Mouse (Mus musculus) heart, embryonic 11.5 days (tissue): ENCODE measurements around the gene Rbm19. TPM values are rescaled to one million over a fixed set of nuclear protein-coding genes. Genes with fewer than 3 reads are reported as not detected.

Experiments
- ATAC-seq: fragments of 200-750 bp; cut with Nextera tagmentation; replicated peaks from 2 replicates; pipeline ENCODE4 v1.8.0; 2017; ENCODE audit warnings: moderate library complexity; ENCODE audit not compliant: insufficient number of reproducible peaks, low FRiP score, low TSS enrichment
- H3K27ac ChIP-seq: fragments of 300-500 bp; sonication (generic); 2 replicates; pipeline ENCODE4 v1.5.1; 2014; ENCODE audit warnings: mild to moderate bottlenecking, low read depth, low read length
- H3K27me3 ChIP-seq: fragments of 300-500 bp; sonication (generic); 2 replicates; pipeline ENCODE4 v1.6.1; 2014; ENCODE audit warnings: mild to moderate bottlenecking, low read length, mixed read lengths; ENCODE audit not compliant: control insufficient read depth, insufficient read depth
- H3K36me3 ChIP-seq: fragments of 300-500 bp; sonication (generic); 2 replicates; pipeline ENCODE4 v1.6.1; 2014; ENCODE audit warnings: mild to moderate bottlenecking, low read length, moderate library complexity, mixed read lengths; ENCODE audit not compliant: control insufficient read depth, insufficient read depth
- H3K4me1 ChIP-seq: fragments of 300-500 bp; sonication (generic); 2 replicates; pipeline ENCODE4 v1.6.1; 2014; ENCODE audit warnings: low read length; ENCODE audit not compliant: control insufficient read depth, insufficient read depth
- H3K4me2 ChIP-seq: fragments of 300-500 bp; sonication (generic); 2 replicates; pipeline ENCODE4 v1.6.1; 2014; ENCODE audit warnings: mild to moderate bottlenecking, moderate library complexity
- H3K4me3 ChIP-seq: fragments of 300-500 bp; sonication (generic); 2 replicates; pipeline ENCODE4 v1.5.1; 2014; ENCODE audit warnings: low read depth, low read length
- H3K9ac ChIP-seq: fragments of 300-500 bp; sonication (generic); 2 replicates; pipeline ENCODE4 v1.6.1; 2014; ENCODE audit warnings: mild to moderate bottlenecking, low read depth, low read length, moderate library complexity
- H3K9me3 ChIP-seq: fragments of 300-500 bp; sonication (generic); replicated peaks from 2 replicates; pipeline ENCODE4 v1.6.1; 2016; ENCODE audit warnings: low read length; ENCODE audit not compliant: control insufficient read depth
- WGBS: fragments of 180-500 bp; shearing (Covaris S2); extraction: QIAGEN DNeasy Blood & Tissue Kit; methylation state at CpG from one replicate; pipeline ENCODE4 v1.1.7; 2014; ENCODE audit not compliant: insufficient replicate concordance; 5-methylcytosine and 5-hydroxymethylcytosine counted together
- polyA plus RNA-seq: library from polyadenylated mRNA; unstranded; fragments of >200 nt; fragmentation: Nextera tagmentation; extraction: Ambion mirVana; gene quantifications from 2 replicates; pipeline ENCODE4 v1.2.1, GENCODE M21; 2014

The Rbm19 gene
- polyA plus RNA-seq, 1 experiment from 2014 or later = 13.5 TPM

GRCm38 (mm10) chr5:120127641-120128040 lies 11.4 kb downstream of the Rbm19 start:
- no peaks in the 10 kb centered on the region for H3K9me3 ChIP-seq
- no peak overlapping the region for H3K27ac ChIP-seq
- no peak overlapping the region for H3K4me2 ChIP-seq
- peaks cover 40% of the 10 kb centered on the region for H3K36me3 ChIP-seq
- no peaks in the 10 kb centered on the region for H3K27me3 ChIP-seq
- no peak overlapping the region for H3K4me3 ChIP-seq
- 58% methylated on average over 10 of the region's 10 CpGs for WGBS
- peaks cover 2% of the 10 kb centered on the region; the same call in 1 of the 2 replicates for H3K4me1 ChIP-seq
- no peak for ATAC-seq
- no peak overlapping the region for H3K9ac ChIP-seq

- Histone ChIP-seq H3K4me2 (no peak overlapping the region), H3K4me1 (peaks cover 2% of the 10 kb centered on the region; the same call in 1 of the 2 replicates), H3K27ac (no peak overlapping the region), H3K9me3 (no peaks in the 10 kb centered on the region), H3K36me3 (peaks cover 43% of the 10 kb centered on the region), H3K9ac (no peak overlapping the region), H3K4me3 (no peak overlapping the region), H3K27me3 (no peaks in the 10 kb centered on the region)
- ATAC-seq = no peak
- WGBS = 85% methylated on average over 5 of the region's 5 CpGs
Observed at GRCm38 (mm10) chr5:120128511-120128910, 12.2 kb downstream of the Rbm19 start.

GRCm38 (mm10) chr5:120129070-120129469 lies 12.8 kb downstream of the Rbm19 start:
- Histone ChIP-seq H3K4me1 (peaks cover 2% of the 10 kb centered on the region; the same call in 1 of the 2 replicates), H3K27ac (no peak overlapping the region), H3K9me3 (no peaks in the 10 kb centered on the region), H3K9ac (no peak overlapping the region), H3K27me3 (no peaks in the 10 kb centered on the region), H3K4me2 (no peak overlapping the region), H3K4me3 (no peak overlapping the region), H3K36me3 (peaks cover 39% of the 10 kb centered on the region)
- ATAC-seq = no peak
- 92% methylated on average over 7 of the region's 7 CpGs for WGBS

DNA sequence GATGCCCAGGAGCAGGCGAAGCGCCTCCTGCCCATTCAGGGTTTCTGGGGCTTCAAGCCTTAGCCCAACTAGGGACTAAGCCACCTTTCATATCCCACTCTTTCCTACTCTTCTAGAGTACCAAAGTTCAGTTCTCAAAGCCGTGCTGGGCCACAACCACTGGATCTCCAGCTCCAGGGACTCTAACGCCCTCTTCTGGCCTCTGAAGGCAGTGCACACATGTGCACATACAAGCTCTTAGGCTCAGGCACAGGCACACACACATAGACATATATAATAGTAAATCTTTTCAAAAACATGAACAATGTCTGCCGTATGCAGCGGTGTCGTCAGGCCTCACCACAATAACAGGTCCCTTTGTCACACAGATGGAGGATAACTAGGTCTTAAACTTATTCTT lies 13.5 kb downstream of the Rbm19 start:
- Histone ChIP-seq H3K4me1 (peaks cover 3% of the 10 kb centered on the region; the same call in 1 of the 2 replicates), H3K36me3 (peaks cover 37% of the 10 kb centered on the region), H3K4me2 (no peak overlapping the region), H3K9me3 (no peaks in the 10 kb centered on the region), H3K9ac (no peak overlapping the region), H3K4me3 (no peak overlapping the region), H3K27me3 (no peaks in the 10 kb centered on the region), H3K27ac (no peak overlapping the region)
- ATAC-seq = no peak
- WGBS = 93% methylated on average over 7 of the region's 7 CpGs

DNA sequence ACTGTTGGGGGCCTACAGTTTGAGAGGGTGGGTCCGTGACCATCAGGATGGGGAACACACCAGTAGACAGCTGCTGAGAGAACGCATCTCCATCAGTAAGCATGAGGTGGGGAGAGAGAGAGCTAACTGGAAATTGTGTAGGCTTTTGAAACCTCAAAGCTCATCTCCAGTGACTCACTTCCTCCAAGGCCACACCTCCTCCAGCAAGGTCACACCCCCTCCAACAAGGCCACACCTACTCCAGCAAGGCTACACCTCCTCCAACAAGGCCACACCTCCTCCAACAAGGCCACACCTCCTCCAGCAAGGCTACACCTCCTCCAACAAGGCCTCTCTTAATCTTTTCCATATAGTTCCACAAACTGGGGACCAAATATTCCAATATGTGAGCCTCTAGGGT lies 13.9 kb downstream of the Rbm19 start:
- Histone ChIP-seq H3K36me3 (peaks cover 34% of the 10 kb centered on the region), H3K9me3 (no peaks in the 10 kb centered on the region), H3K9ac (no peak overlapping the region), H3K27me3 (no peaks in the 10 kb centered on the region), H3K27ac (no peak overlapping the region), H3K4me3 (no peak overlapping the region), H3K4me2 (no peak overlapping the region), H3K4me1 (peaks cover 4% of the 10 kb centered on the region; the same call in 1 of the 2 replicates)
- no peak for ATAC-seq
- WGBS = 94% methylated on average over 2 of the region's 2 CpGs

GRCm38 (mm10) chr5:120131600-120131999 lies 15.3 kb downstream of the Rbm19 start:
- no peak for ATAC-seq
- Histone ChIP-seq H3K9ac (no peak overlapping the region), H3K27ac (no peak overlapping the region), H3K36me3 (peaks cover 31% of the 10 kb centered on the region), H3K27me3 (no peaks in the 10 kb centered on the region), H3K4me3 (no peak overlapping the region), H3K9me3 (no peaks in the 10 kb centered on the region), H3K4me1 (peaks cover 16% of the 10 kb centered on the region), H3K4me2 (no peak overlapping the region)
- WGBS = 63% methylated on average over 5 of the region's 5 CpGs

DNA sequence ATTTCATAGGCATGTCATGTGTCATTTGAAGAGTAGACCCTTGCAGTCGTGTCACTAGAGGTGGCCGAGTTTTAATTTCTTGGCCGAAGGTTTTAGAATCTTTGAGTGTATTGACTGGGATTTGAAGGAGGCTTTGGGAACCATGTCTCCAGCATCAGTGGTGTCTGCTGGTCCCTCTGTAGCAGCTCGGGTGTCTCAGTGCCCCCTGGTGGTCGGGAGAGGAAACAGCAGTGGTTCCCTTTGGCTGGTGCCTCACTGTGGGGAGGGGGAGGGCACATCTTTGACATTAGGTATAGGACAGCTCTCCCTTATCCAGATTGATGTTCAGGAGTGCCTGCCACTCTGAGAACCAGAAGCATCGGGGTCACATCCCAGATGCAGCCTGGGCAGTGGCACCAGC lies 17.7 kb downstream of the Rbm19 start:
- no peaks in the 10 kb centered on the region for H3K9me3 ChIP-seq
- H3K36me3 ChIP-seq = peaks cover 20% of the 10 kb centered on the region
- H3K4me1 ChIP-seq = peaks cover 25% of the 10 kb centered on the region
- H3K4me2 ChIP-seq = no peak overlapping the region
- H3K4me3 ChIP-seq = no peak overlapping the region
- WGBS = 35% methylated on average over 6 of the region's 6 CpGs
- H3K27ac ChIP-seq = no peak overlapping the region
- H3K9ac ChIP-seq = no peak overlapping the region
- H3K27me3 ChIP-seq = no peaks in the 10 kb centered on the region
- no peak for ATAC-seq

DNA sequence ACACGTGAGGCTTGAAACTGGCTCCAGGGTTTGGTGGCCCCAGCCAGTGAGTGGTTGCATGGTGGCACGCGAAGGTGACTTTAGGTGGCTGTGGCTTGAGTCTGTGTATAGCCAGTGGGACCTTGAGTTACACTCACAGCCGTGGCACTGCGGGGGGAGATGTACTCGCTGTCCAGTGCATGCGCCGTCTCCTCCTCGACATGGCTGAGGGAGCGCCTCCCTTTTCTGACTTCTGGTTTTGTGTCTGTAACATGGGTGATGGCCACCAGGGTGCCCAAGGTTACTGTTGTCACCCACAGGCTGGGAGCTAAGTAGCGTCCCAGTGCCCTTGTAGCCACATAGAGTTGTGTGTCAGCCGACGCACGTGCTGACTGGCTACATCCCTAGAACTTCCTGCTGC lies 19.1 kb downstream of the Rbm19 start:
- 0 out of 2 replicates have a peak overlapping the region, but pooled peaks have one; percentile 29 for H3K9ac ChIP-seq
- WGBS = 72% methylated on average over 14 of the region's 14 CpGs
- H3K4me2 ChIP-seq = peak overlapping the region; percentile 47
- H3K27me3 ChIP-seq = no peaks in the 10 kb centered on the region
- peaks cover 10% of the 10 kb centered on the region; the same call in 1 of the 2 replicates for H3K36me3 ChIP-seq
- H3K27ac ChIP-seq = peak overlapping the region; percentile 67
- no peak for ATAC-seq
- H3K4me3 ChIP-seq = no peak overlapping the region
- no peaks in the 10 kb centered on the region for H3K9me3 ChIP-seq
- H3K4me1 ChIP-seq = peaks cover 28% of the 10 kb centered on the region

DNA sequence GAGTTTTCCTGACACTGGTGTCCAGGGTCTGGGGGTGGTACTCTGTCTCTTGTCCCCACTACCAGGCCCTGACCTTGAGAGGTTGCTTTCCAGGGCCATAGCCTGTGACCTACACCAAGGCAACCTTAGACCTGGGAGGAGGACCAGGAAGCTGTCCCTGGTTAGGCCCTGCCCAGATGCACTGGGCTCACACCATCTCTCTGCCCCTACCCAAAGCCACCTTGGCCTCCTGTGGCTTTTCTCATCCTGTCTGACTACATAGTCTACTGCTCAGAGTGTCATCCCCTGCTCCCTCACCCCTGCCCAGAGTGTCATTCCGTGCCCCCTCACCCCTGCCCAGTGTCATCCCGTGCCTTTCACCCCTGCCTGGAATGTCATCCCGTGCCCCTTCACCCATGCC lies 19.6 kb downstream of the Rbm19 start:
- no peaks in the 10 kb centered on the region for H3K27me3 ChIP-seq
- peaks cover 25% of the 10 kb centered on the region for H3K4me1 ChIP-seq
- H3K27ac ChIP-seq = peak overlapping the region; percentile 67
- peak overlapping the region; percentile 47 for H3K4me2 ChIP-seq
- no peak; the same call in 1 of the 2 replicates for ATAC-seq
- peak overlapping the region; percentile 40 for H3K9ac ChIP-seq
- no peak overlapping the region for H3K4me3 ChIP-seq
- H3K36me3 ChIP-seq = peaks cover 10% of the 10 kb centered on the region; the same call in 1 of the 2 replicates
- H3K9me3 ChIP-seq = no peaks in the 10 kb centered on the region
- WGBS = 36% methylated on average over 3 of the region's 3 CpGs
